Mouse (Mus musculus): ENCODE measurements around the gene Eif2d. TPM values are rescaled to one million over a fixed set of nuclear protein-coding genes. Genes with fewer than 3 reads are reported as not detected.

Eif2d gene
- total and polyA plus RNA-seq, 2 experiments from 2014 or later: 29.2 to 43.2 TPM

- H3K9me3 ChIP-seq (ENCODE audit: low read length): no peaks in the 10 kb centered on the region
- no peaks in the 10 kb centered on the region for H3K4me1 ChIP-seq (ENCODE audit: insufficient read depth, low read length)
- no peaks in the 10 kb centered on the region for H3K27me3 ChIP-seq (ENCODE audit: insufficient read depth, low read length)
- WGBS: 80% methylated on average over 7 of the region's 7 CpGs
- no peak overlapping the region for H3K27ac ChIP-seq (ENCODE audit: low read depth, low read length)
- no peak overlapping the region for H3K9ac ChIP-seq (replicated peaks; ENCODE audit: low read length, poor library complexity, severe bottlenecking)
- H3K4me2 ChIP-seq (ENCODE audit: low read depth, low read length, poor library complexity, severe bottlenecking): no peak overlapping the region
- no peak overlapping the region for H3K4me3 ChIP-seq (ENCODE audit: low read depth, low read length)
- H3K36me3 ChIP-seq (ENCODE audit: insufficient read depth, low read length): no peaks in the 10 kb centered on the region
- ATAC-seq (ENCODE audit: low FRiP score) (no peak), DNase-seq (ENCODE audit: low spot score) (no peak)
- TF ChIP-seq CTCF (IDR thresholded peaks at IDR 0.05): no peak
These were observed 42.7 kb downstream of the Eif2d start for GRCm38 (mm10) chr1:131195653-131196052.

- WGBS: 59% methylated on average over 2 of the region's 2 CpGs
- TF ChIP-seq CTCF (IDR thresholded peaks at IDR 0.05): no peak
These were observed 43.1 kb downstream of the Eif2d start for GRCm38 (mm10) chr1:131196107-131196506.

GRCm38 (mm10) chr1:131198417-131198960 lies 45.5 kb downstream of the Eif2d start:
- TF ChIP-seq CTCF (IDR thresholded peaks at IDR 0.05): no peak
- no peaks in the 10 kb centered on the region for H3K9me3 ChIP-seq (ENCODE audit: low read length)
- no peaks in the 10 kb centered on the region for H3K36me3 ChIP-seq (ENCODE audit: insufficient read depth, low read length)
- ATAC-seq (ENCODE audit: low FRiP score) (no peak), DNase-seq (ENCODE audit: low spot score) (no peak)
- no peaks in the 10 kb centered on the region for H3K27me3 ChIP-seq (ENCODE audit: insufficient read depth, low read length)
- no peak overlapping the region for H3K4me2 ChIP-seq (ENCODE audit: low read depth, low read length, poor library complexity, severe bottlenecking)
- H3K4me1 ChIP-seq (ENCODE audit: insufficient read depth, low read length): no peaks in the 10 kb centered on the region
- WGBS: 65% methylated on average over 9 of the region's 9 CpGs
- H3K27ac ChIP-seq (ENCODE audit: low read depth, low read length): no peak overlapping the region
- no peak overlapping the region for H3K4me3 ChIP-seq (ENCODE audit: low read depth, low read length)
- H3K9ac ChIP-seq (replicated peaks; ENCODE audit: low read length, poor library complexity, severe bottlenecking): no peak overlapping the region

More at GRCm38 (mm10) chr1:131196107-131196506, 43.1 kb downstream of the Eif2d start:
- no peak overlapping the region for H3K27ac ChIP-seq (ENCODE audit: low read depth, low read length)
- H3K4me3 ChIP-seq (ENCODE audit: low read depth, low read length): no peak overlapping the region
- no peak overlapping the region for H3K4me2 ChIP-seq (ENCODE audit: low read depth, low read length, poor library complexity, severe bottlenecking)
- no peaks in the 10 kb centered on the region for H3K9me3 ChIP-seq (ENCODE audit: low read length)
- no peak overlapping the region for H3K9ac ChIP-seq (replicated peaks; ENCODE audit: low read length, poor library complexity, severe bottlenecking)
- H3K4me1 ChIP-seq (ENCODE audit: insufficient read depth, low read length): no peaks in the 10 kb centered on the region
- no peak for ATAC-seq (ENCODE audit: low FRiP score)
- H3K27me3 ChIP-seq (ENCODE audit: insufficient read depth, low read length): no peaks in the 10 kb centered on the region
- no peaks in the 10 kb centered on the region for H3K36me3 ChIP-seq (ENCODE audit: insufficient read depth, low read length)
- DNase-seq (ENCODE audit: low spot score): no peak

- Histone ChIP-seq H3K36me3 (ENCODE audit: insufficient read depth, low read length) (no peaks in the 10 kb centered on the region), H3K27me3 (ENCODE audit: insufficient read depth, low read length) (no peaks in the 10 kb centered on the region), H3K27ac (ENCODE audit: low read depth, low read length) (no peak overlapping the region), H3K4me3 (ENCODE audit: low read depth, low read length) (no peak overlapping the region), H3K4me1 (ENCODE audit: insufficient read depth, low read length) (no peaks in the 10 kb centered on the region), H3K9ac (replicated peaks; ENCODE audit: low read length, poor library complexity, severe bottlenecking) (no peak overlapping the region), H3K4me2 (ENCODE audit: low read depth, low read length, poor library complexity, severe bottlenecking) (no peak overlapping the region), H3K9me3 (ENCODE audit: low read length) (no peaks in the 10 kb centered on the region)
- no peak for ATAC-seq (ENCODE audit: low FRiP score)
- no peak for DNase-seq (ENCODE audit: low spot score)
- TF ChIP-seq CTCF (IDR thresholded peaks at IDR 0.05): no peak
- WGBS: 87% methylated on average over 18 of the region's 18 CpGs
These were observed 46.3 kb downstream of the Eif2d start for GRCm38 (mm10) chr1:131199118-131199821.

- H3K4me2 ChIP-seq (ENCODE audit: low read depth, low read length, poor library complexity, severe bottlenecking): no peak overlapping the region
- ATAC-seq (ENCODE audit: low FRiP score) (no peak), DNase-seq (ENCODE audit: low spot score) (no peak)
- no peak for TF ChIP-seq CTCF (IDR thresholded peaks at IDR 0.05)
- no peak overlapping the region for H3K4me3 ChIP-seq (ENCODE audit: low read depth, low read length)
- H3K4me1 ChIP-seq (ENCODE audit: insufficient read depth, low read length): no peaks in the 10 kb centered on the region
- H3K9me3 ChIP-seq (ENCODE audit: low read length): no peaks in the 10 kb centered on the region
- no peak overlapping the region for H3K9ac ChIP-seq (replicated peaks; ENCODE audit: low read length, poor library complexity, severe bottlenecking)
- no peak overlapping the region for H3K27ac ChIP-seq (ENCODE audit: low read depth, low read length)
- 55% methylated on average over 12 of the region's 12 CpGs for WGBS
- no peaks in the 10 kb centered on the region for H3K36me3 ChIP-seq (ENCODE audit: insufficient read depth, low read length)
- H3K27me3 ChIP-seq (ENCODE audit: insufficient read depth, low read length): no peaks in the 10 kb centered on the region
These were observed 47.0 kb downstream of the Eif2d start for GRCm38 (mm10) chr1:131199976-131200375.

GRCm38 (mm10) chr1:131200588-131200987 lies 47.6 kb downstream of the Eif2d start:
- no peaks in the 10 kb centered on the region for H3K27me3 ChIP-seq (ENCODE audit: insufficient read depth, low read length)
- TF ChIP-seq CTCF (IDR thresholded peaks at IDR 0.05): no peak
- no peak overlapping the region for H3K4me2 ChIP-seq (ENCODE audit: low read depth, low read length, poor library complexity, severe bottlenecking)
- H3K27ac ChIP-seq (ENCODE audit: low read depth, low read length): no peak overlapping the region
- ATAC-seq (ENCODE audit: low FRiP score): no peak
- H3K36me3 ChIP-seq (ENCODE audit: insufficient read depth, low read length): no peaks in the 10 kb centered on the region
- no peaks in the 10 kb centered on the region for H3K9me3 ChIP-seq (ENCODE audit: low read length)
- no peak overlapping the region for H3K9ac ChIP-seq (replicated peaks; ENCODE audit: low read length, poor library complexity, severe bottlenecking)
- no peak for DNase-seq (ENCODE audit: low spot score)
- H3K4me3 ChIP-seq (ENCODE audit: low read depth, low read length): no peak overlapping the region
- 59% methylated on average over 10 of the region's 10 CpGs for WGBS
- no peaks in the 10 kb centered on the region for H3K4me1 ChIP-seq (ENCODE audit: insufficient read depth, low read length)
